In genomic region chr1:170992550-170992949, GRCm38 (mm10) we compare ENCODE assay signal across 9 mouse cellular contexts. TPM values are rescaled to one million over a fixed set of nuclear protein-coding genes. Genes with fewer than 3 reads are reported as not detected.
DNase-seq lines count a peak whose midpoint lies in the region; ATAC-seq and TF ChIP-seq lines count a peak whose summit lies in the region.
"Had no signal": no experiment of that assay in that cellular context is flagged by ENCODE, and none has a peak within 500 bp of the region (broad histone marks: within the 10 kb centered on the region; RNA-seq: fewer than 3 reads in every experiment).

No protein-coding gene starts in this region.

- intact Hi-C loops in left cerebral cortex, postnatal 25 days (cut with DNase I) = loop anchor here (1.0 kb wide), 1 partner anchor 91 kb away; no protein-coding TSS in a partner anchor

- ATAC-seq in Patski = no peak

- CTCF ChIA-PET in Patski (lab: Charles Lee) = interaction anchor here (0.8 to 1.4 kb wide), 5 partner anchors 86 to 98 kb away, joined by 3 to 7 read pairs (median 4); no protein-coding TSS in a partner anchor

- H3K4me3 ChIP-seq in small intestine, adult 2 months (ENCODE audit: low read depth, low read length) = no peak overlapping the region

- H3K27me3 ChIP-seq in Patski = no peaks in the 10 kb centered on the region
- H3K27me3 ChIP-seq in small intestine, adult 2 months (ENCODE audit: control insufficient read depth, insufficient read depth, low read length) = no peaks in the 10 kb centered on the region

- peak; percentile 69 for TF ChIP-seq CTCF in Patski (IDR thresholded peaks at IDR 0.05)
- TF ChIP-seq CTCF in small intestine, adult 2 months (IDR thresholded peaks at IDR 0.05; ENCODE audit: extremely low read depth, insufficient read length, insufficient replicate concordance, low read depth, low read length) = peak; percentile 20; the same call in 1 of the 2 replicates

- no peak overlapping the region for H3K27ac ChIP-seq in small intestine, adult 2 months (ENCODE audit: insufficient read depth, low read depth, low read length)

- no peaks in the 10 kb centered on the region for H3K4me1 ChIP-seq in small intestine, adult 2 months (ENCODE audit: control insufficient read depth, insufficient read depth, insufficient read length, low read length)

- POLR2A ChIA-PET in Patski (lab: Charles Lee) = no interaction called here

- no peak for TF ChIP-seq POLR2A in small intestine, adult 2 months (IDR thresholded peaks at IDR 0.05; ENCODE audit: low read depth, low read length)

- in situ Hi-C loops in Patski (cut with MboI; ENCODE audit: low pct_unique_long_range_greater_than_20kb) = loop anchor here (25.0 kb wide), 1 partner anchor 355 kb away; the partner anchor contains the start of gene Olfml2b

- peak; percentile 41 for DNase-seq in heart, adult 8-10 months (ENCODE audit: low spot score)
- DNase-seq in heart, adult 9 months (ENCODE audit: low spot score in 2 of 2) = no peak
- DNase-seq in A20 (ENCODE audit: low read depth, low spot score) (peak; percentile 70), Patski (ENCODE audit: low read depth, low spot score) (no peak)
- DNase-seq in forelimb bud, embryonic 11.5 days (ENCODE audit: low read depth, low spot score) = peak; percentile 33
- peak; percentile 33 to 73 for DNase-seq in left cerebral cortex, postnatal 25 days (ENCODE audit: low spot score in 2 of 2)
- DNase-seq in neural tube, embryonic 10.5 days (ENCODE audit: extremely low spot score, low spot score) = no peak

- no peaks in the 10 kb centered on the region for H3K36me3 ChIP-seq in small intestine, adult 2 months (ENCODE audit: control insufficient read depth, insufficient read depth, low read length)

- WGBS in small intestine, adult 2 months = 60% methylated on average over 5 of the region's 5 CpGs

RNA-seq across cellular contexts. Expression of gene Fcgr2b, which starts 16.2 kb away (rescaled TPM):
- total RNA-seq in heart, adult 8-10 months (2022) = 10 to 100 TPM in 1 of 4 experiments, 1 to 10 TPM in 3; 3.9 to 10.6 (median 5.7) TPM
- 0.08 TPM for polyA plus RNA-seq in Patski (2021)
- total RNA-seq in left cerebral cortex, postnatal 25 days (2021) = 1 to 10 TPM; 3.6 to 6.2 TPM
- polyA plus RNA-seq in small intestine, adult 2 months (2012; rRNA removed) = 3.6 and 4.3 TPM in 2 replicates

RNA-seq across cellular contexts. Expression of gene Fcgr4, which starts 26.2 kb away (rescaled TPM):
- total RNA-seq in heart, adult 8-10 months (2022) = 1 to 10 TPM in 1 of 4 experiments, under 1 TPM in 2, not detected in 1; 0.22 to 1.4 (median 0.50) TPM
- 0.08 TPM for polyA plus RNA-seq in Patski (2021)
- not detected for total RNA-seq in left cerebral cortex, postnatal 25 days (2021)
- 2.5 and 2.8 TPM in 2 replicates for polyA plus RNA-seq in small intestine, adult 2 months (2012; rRNA removed)
- total RNA-seq: left cerebral cortex, postnatal 36 days had no signal

Comparison
In these comparisons a context has a peak if more than half of its experiments do, and no peak if none do; other contexts are left out.
1. DNase-seq: peak in heart, adult 8-10 months (single experiment), A20 (single experiment), forelimb bud, embryonic 11.5 days (single experiment) and left cerebral cortex, postnatal 25 days (2 of 2); none in heart, adult 9 months (0 of 2), Patski (single experiment) and neural tube, embryonic 10.5 days (single experiment).